22 mouse cellular contexts compared by ENCODE assay signal in the genomic region with DNA sequence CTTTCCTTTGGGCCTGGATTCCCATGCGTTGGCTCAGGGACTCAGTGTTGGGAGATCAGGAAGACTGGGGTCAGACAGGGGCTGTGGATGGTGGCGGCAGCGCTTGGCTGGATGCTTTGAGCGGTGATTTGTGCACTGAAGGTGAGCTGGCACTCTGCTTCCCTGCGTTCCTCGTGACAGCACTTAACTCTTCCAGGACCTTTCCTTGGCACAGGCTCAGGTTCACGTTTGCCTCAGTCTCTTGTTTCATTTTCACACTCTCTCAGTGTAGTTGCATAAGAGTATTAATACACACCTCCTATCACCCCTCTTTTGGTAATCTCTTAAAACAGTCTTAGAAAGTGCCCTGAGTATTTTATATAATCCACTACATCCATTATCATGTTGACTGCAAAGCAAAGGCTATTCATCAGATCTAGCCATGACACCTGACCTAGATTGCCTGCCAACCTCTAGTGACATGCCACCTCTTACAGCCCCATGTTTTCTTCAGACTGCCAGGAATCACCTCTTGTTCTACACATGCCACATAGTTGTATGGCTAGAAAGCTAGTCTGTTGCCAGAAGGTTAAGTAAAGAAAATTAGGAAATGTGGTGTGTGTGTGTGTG. TPM values are rescaled to one million over a fixed set of nuclear protein-coding genes. Genes with fewer than 3 reads are reported as not detected.
DNase-seq lines count a peak whose midpoint lies in the region; ATAC-seq and TF ChIP-seq lines count a peak whose summit lies in the region.
"Had no signal": no experiment of that assay in that cellular context is flagged by ENCODE, and none has a peak within 500 bp of the region (broad histone marks: within the 10 kb centered on the region; RNA-seq: fewer than 3 reads in every experiment).

No protein-coding gene starts in this region.

- no peak for TF ChIP-seq POLR2A in heart, adult 2 months (IDR thresholded peaks at IDR 0.05; ENCODE audit: insufficient read depth, low read depth, low read length)
- TF ChIP-seq POLR2A in liver, adult 2 months (IDR thresholded peaks at IDR 0.05; ENCODE audit: extremely low read depth, insufficient read depth, low read length), result no peak

- H3K4me2 ChIP-seq in liver, postnatal 0 days (ENCODE audit: low read depth, low read length), result no peak overlapping the region
- no peak overlapping the region for H3K4me2 ChIP-seq in midbrain, embryonic 15.5 days
- H3K4me2 ChIP-seq: hindbrain, embryonic 13.5 days; limb, embryonic 12.5 days; liver, embryonic 12.5 days; lung, embryonic 15.5 days; midbrain, embryonic 12.5 days had no signal

- ATAC-seq in liver, postnatal 0 days, result no peak
- ATAC-seq in midbrain, embryonic 15.5 days (replicated peaks), result no peak
- ATAC-seq: activated CD4-positive, CD25-positive, alpha-beta regulatory T cell, adult 4 months; forebrain, postnatal 0 days; liver, embryonic 12.5 days had no signal

- no peak overlapping the region for H3K4me3 ChIP-seq in heart, adult 2 months
- H3K4me3 ChIP-seq in liver, adult 2 months (ENCODE audit: insufficient read depth, low read depth, low read length), result no peak overlapping the region
- no peak overlapping the region for H3K4me3 ChIP-seq in liver, postnatal 0 days (ENCODE audit: low read depth, low read length)
- H3K4me3 ChIP-seq in midbrain, embryonic 15.5 days, result no peak overlapping the region
- H3K4me3 ChIP-seq: hindbrain, embryonic 13.5 days; limb, embryonic 12.5 days; liver, embryonic 12.5 days; lung, embryonic 15.5 days; midbrain, embryonic 12.5 days had no signal

- H3K27ac ChIP-seq in heart, adult 2 months, result peak overlapping the region; percentile 31; the same call in 1 of the 2 replicates
- H3K27ac ChIP-seq in liver, adult 2 months (replicated peaks; ENCODE audit: insufficient read depth, low read depth, low read length), result peak overlapping the region; percentile 33; the same call in 1 of the 2 replicates
- no peak overlapping the region for H3K27ac ChIP-seq in liver, postnatal 0 days (ENCODE audit: low read depth)
- no peak overlapping the region for H3K27ac ChIP-seq in midbrain, embryonic 15.5 days
- H3K27ac ChIP-seq: hindbrain, embryonic 13.5 days; limb, embryonic 12.5 days; liver, embryonic 12.5 days; lung, embryonic 15.5 days; midbrain, embryonic 12.5 days; stomach, postnatal 0 days had no signal

- 55% methylated on average over 7 of the region's 7 CpGs for WGBS in heart, adult 2 months
- 40% methylated on average over 7 of the region's 7 CpGs for WGBS in liver, adult 2 months
- 89% methylated on average over 7 of the region's 7 CpGs for WGBS in liver, postnatal 0 days (ENCODE audit: insufficient replicate concordance)
- WGBS in midbrain, embryonic 15.5 days, result 92% methylated on average over 7 of the region's 7 CpGs

- 0 out of 2 replicates have a peak, but pooled peaks have one; percentile 10 for TF ChIP-seq EP300 in heart, adult 2 months (IDR thresholded peaks at IDR 0.05; ENCODE audit: insufficient read depth, low read depth, low read length)
- TF ChIP-seq EP300 in liver, postnatal 0 days (IDR thresholded peaks at IDR 0.05; ENCODE audit: low read depth), result no peak

- no peaks in the 10 kb centered on the region for H3K79me2 ChIP-seq in heart, adult 2 months (replicated peaks; ENCODE audit: control insufficient read depth, insufficient read depth, low read length)
- H3K79me2 ChIP-seq in liver, adult 2 months (ENCODE audit: control insufficient read depth, insufficient read depth, low read length), result no peaks in the 10 kb centered on the region

- DNase-seq in adrenal gland, adult 2 months, result peak; percentile 22
- DNase-seq in adrenal gland, postnatal 4 days (ENCODE audit: low spot score in 2 of 2), result no peak
- peak in 1 of 2 experiments; percentile 18 for DNase-seq in heart, adult 2 months
- DNase-seq in heart, adult 8-10 months (ENCODE audit: low spot score), result no peak
- peak; percentile 83 for DNase-seq in liver, adult 2 months (ENCODE audit: extremely low read depth, low read depth, low spot score)
- no peak for DNase-seq in liver, postnatal 0 days
- no peak for DNase-seq in ovary, adult 18-20 months (ENCODE audit: low spot score)
- DNase-seq: cerebellum, adult 9-10 months; forebrain, postnatal 0 days; gastrocnemius, postnatal 14 days; kidney, adult 18-20 months; kidney, postnatal 36 days; layer of hippocampus, postnatal 36 days; right cerebral cortex, postnatal 14 days had no signal

- no peaks in the 10 kb centered on the region; the same call in 1 of the 2 replicates for H3K36me3 ChIP-seq in heart, adult 2 months (ENCODE audit: control insufficient read depth, insufficient read depth, low read length)
- H3K36me3 ChIP-seq in liver, adult 2 months (ENCODE audit: control insufficient read depth, insufficient read depth, low read length), result peaks cover 28% of the 10 kb centered on the region
- H3K36me3 ChIP-seq in liver, postnatal 0 days (replicated peaks; ENCODE audit: insufficient read depth, low read length), result peaks cover 73% of the 10 kb centered on the region
- H3K36me3 ChIP-seq in midbrain, embryonic 15.5 days (replicated peaks), result no peaks in the 10 kb centered on the region

- no peaks in the 10 kb centered on the region for H3K9me3 ChIP-seq in liver, postnatal 0 days (ENCODE audit: low read length)
- no peaks in the 10 kb centered on the region for H3K9me3 ChIP-seq in midbrain, embryonic 15.5 days
- H3K9me3 ChIP-seq: hindbrain, embryonic 13.5 days; limb, embryonic 12.5 days; liver, embryonic 12.5 days; lung, embryonic 15.5 days; midbrain, embryonic 12.5 days had no signal

- TF ChIP-seq CTCF in heart, adult 2 months (IDR thresholded peaks at IDR 0.05), result no peak
- no peak for TF ChIP-seq CTCF in liver, adult 2 months (IDR thresholded peaks at IDR 0.05; ENCODE audit: low read depth, low read length)
- TF ChIP-seq CTCF in liver, postnatal 0 days (IDR thresholded peaks at IDR 0.05; ENCODE audit: low read depth), result no peak

- H3K4me1 ChIP-seq in heart, adult 2 months (ENCODE audit: control insufficient read depth, insufficient read depth, low read length), result peaks cover 1% of the 10 kb centered on the region; the same call in 1 of the 2 replicates
- peaks cover 9% of the 10 kb centered on the region for H3K4me1 ChIP-seq in liver, adult 2 months (ENCODE audit: control insufficient read depth, insufficient read depth, low read length)
- no peaks in the 10 kb centered on the region for H3K4me1 ChIP-seq in liver, postnatal 0 days (ENCODE audit: insufficient read depth)
- no peaks in the 10 kb centered on the region for H3K4me1 ChIP-seq in midbrain, embryonic 15.5 days
- H3K4me1 ChIP-seq: hindbrain, embryonic 13.5 days; liver, embryonic 12.5 days; lung, embryonic 15.5 days; midbrain, embryonic 12.5 days had no signal

- intact Hi-C loops in heart, adult 2 months (cut with DNase I), result no loop called here

- no peaks in the 10 kb centered on the region for H3K27me3 ChIP-seq in heart, adult 2 months (ENCODE audit: control insufficient read depth, insufficient read depth, low read length)
- H3K27me3 ChIP-seq in liver, adult 2 months (ENCODE audit: control insufficient read depth, insufficient read depth, low read length), result no peaks in the 10 kb centered on the region
- H3K27me3 ChIP-seq in liver, postnatal 0 days (ENCODE audit: insufficient read depth, low read length), result no peaks in the 10 kb centered on the region
- H3K27me3 ChIP-seq in midbrain, embryonic 15.5 days (replicated peaks), result no peaks in the 10 kb centered on the region
- H3K27me3 ChIP-seq: hindbrain, embryonic 13.5 days; limb, embryonic 12.5 days; liver, embryonic 12.5 days; lung, embryonic 15.5 days; midbrain, embryonic 12.5 days had no signal

- no peak overlapping the region for H3K9ac ChIP-seq in heart, adult 2 months (ENCODE audit: low read depth, low read length)
- no peak overlapping the region for H3K9ac ChIP-seq in liver, adult 2 months (ENCODE audit: low read depth, low read length)
- H3K9ac ChIP-seq in liver, postnatal 0 days (replicated peaks), result no peak overlapping the region
- H3K9ac ChIP-seq in midbrain, embryonic 15.5 days, result no peak overlapping the region
- H3K9ac ChIP-seq: forebrain, postnatal 0 days; hindbrain, embryonic 13.5 days; limb, embryonic 12.5 days; liver, embryonic 12.5 days; lung, embryonic 15.5 days; midbrain, embryonic 12.5 days had no signal

RNA-seq across cellular contexts. Expression of gene Pdk1, which starts 19.8 kb away (rescaled TPM):
- 10 to 100 TPM; 27.1 to 49.2 TPM for total RNA-seq in adrenal gland, adult 2 months (2021)
- 51.6 and 89.4 TPM in 2 replicates for polyA plus RNA-seq in adrenal gland, adult 2 months (2012; rRNA removed)
- total RNA-seq in adrenal gland, postnatal 4 days (2021), result 10 to 100 TPM; 47.4 to 60.1 TPM
- 100 to 1,000 TPM; 142 to 170 TPM for total RNA-seq in heart, adult 2 months (2021)
- 28.9 and 62.2 TPM in 2 replicates for polyA plus RNA-seq in heart, adult 2 months (2012; rRNA removed)
- total RNA-seq in heart, adult 8-10 months (2022), result 100 to 1,000 TPM; 182 to 208 (median 195) TPM
- total RNA-seq in liver, adult 2 months (2014; rRNA removed), result 36.6 and 77.5 TPM in 2 replicates
- 29.1 and 42.3 TPM in 2 replicates for polyA plus RNA-seq in liver, adult 2 months (2012; rRNA removed)
- polyA plus RNA-seq in liver, postnatal 0 days (2015; fragmentation: Nextera tagmentation; extraction: Ambion mirVana), result 24.5 and 27.1 TPM in 2 replicates
- polyA plus RNA-seq in midbrain, embryonic 15.5 days (2015; fragmentation: Nextera tagmentation; extraction: Ambion mirVana), result 21.2 and 23.9 TPM in 2 replicates

Comparison
In these comparisons a context has a peak if more than half of its experiments do, and no peak if none do; other contexts are left out.
1. DNase-seq: peak in adrenal gland, adult 2 months (single experiment) and liver, adult 2 months (single experiment); none in adrenal gland, postnatal 4 days (0 of 2), heart, adult 8-10 months (single experiment), liver, postnatal 0 days (single experiment) and ovary, adult 18-20 months (single experiment).
2. H3K27ac ChIP-seq: peak in heart, adult 2 months (single experiment) and liver, adult 2 months (single experiment); none in liver, postnatal 0 days (single experiment) and midbrain, embryonic 15.5 days (single experiment).